Mouse (Mus musculus) ES-Bruce4 (cell line): ENCODE measurements at regions not wholly inside any gene's neighbourhood (a gene's known extent, or its start where the extent isn't known, plus 50 kb on each side); places are given as distances from the start of the nearest gene placed in this dataset.

ENCODE experiments used
- CTCF ChIP-seq: IDR thresholded peaks from one replicate; pipeline ENCODE4 v1.8.1; 2011; ENCODE audit warnings: low read depth, low read length
- POLR2A ChIP-seq: IDR thresholded peaks from one replicate; pipeline ENCODE4 v1.8.1; 2011; ENCODE audit warnings: low read length; ENCODE audit not compliant: insufficient read depth

- TF ChIP-seq POLR2A (no peak), CTCF (no peak)
These were observed 69.1 kb upstream of the Sorl1 start for GRCm38 (mm10) chr9:42192967-42193733.
